ENCODE assay signal across 9 mouse cellular contexts in genomic region chr3:152557659-152558058, GRCm38 (mm10).
A peak's percentile ranks its signal among the peaks of the same experiment; 100 is the strongest.
DNase-seq lines count a peak whose midpoint lies in the region; ATAC-seq and TF ChIP-seq lines count a peak whose summit lies in the region.
"Had no signal": no experiment of that assay in that cellular context is flagged by ENCODE, and none has a peak within 500 bp of the region (broad histone marks: within the 10 kb centered on the region; RNA-seq: fewer than 3 reads in every experiment).

No protein-coding gene starts in this region.

- no peaks in the 10 kb centered on the region for H3K9me3 ChIP-seq in kidney, postnatal 0 days (replicated peaks; ENCODE audit: low read length)
- H3K9me3 ChIP-seq in erythroblast, embryonic 14.5 days (ENCODE audit: control insufficient read depth, low read length): peaks cover 4% of the 10 kb centered on the region
- H3K9me3 ChIP-seq in hindbrain, postnatal 0 days (ENCODE audit: low read length): no peaks in the 10 kb centered on the region

- H3K4me2 ChIP-seq in kidney, postnatal 0 days (ENCODE audit: low read length): no peak overlapping the region
- H3K4me2 ChIP-seq in hindbrain, postnatal 0 days (ENCODE audit: low read depth, low read length): no peak overlapping the region

- no peaks in the 10 kb centered on the region for H3K27me3 ChIP-seq in kidney, postnatal 0 days (ENCODE audit: insufficient read depth, low read length)
- H3K27me3 ChIP-seq in erythroblast, embryonic 14.5 days (ENCODE audit: control insufficient read depth): no peaks in the 10 kb centered on the region
- H3K27me3 ChIP-seq in hindbrain, postnatal 0 days (ENCODE audit: insufficient read depth, low read length): no peaks in the 10 kb centered on the region

- no peak for TF ChIP-seq CTCF in kidney, postnatal 0 days (IDR thresholded peaks at IDR 0.05; ENCODE audit: low read depth)
- TF ChIP-seq CTCF in hindbrain, postnatal 0 days (IDR thresholded peaks at IDR 0.05; ENCODE audit: low read depth): no peak

- DNase-seq in kidney, postnatal 0 days (ENCODE audit: low spot score): no peak
- no peak for DNase-seq in kidney, adult 9 months
- DNase-seq in R1 (ENCODE audit: low read depth, low spot score): peak; percentile 86
- DNase-seq in hindbrain, postnatal 0 days (ENCODE audit: low spot score): no peak
- DNase-seq in layer of hippocampus, adult 9-10 months (ENCODE audit: low spot score): no peak
- no peak for DNase-seq in natural killer cell, adult 2 months (ENCODE audit: low spot score in 2 of 2)
- DNase-seq: gastrocnemius, adult 2 months had no signal

- H3K36me3 ChIP-seq in kidney, postnatal 0 days (ENCODE audit: insufficient read depth, low read length): no peaks in the 10 kb centered on the region
- no peaks in the 10 kb centered on the region for H3K36me3 ChIP-seq in erythroblast, embryonic 14.5 days (ENCODE audit: control insufficient read depth)
- H3K36me3 ChIP-seq in hindbrain, postnatal 0 days (ENCODE audit: insufficient read depth, low read length): no peaks in the 10 kb centered on the region

- H3K27ac ChIP-seq in kidney, postnatal 0 days: no peak overlapping the region
- H3K27ac ChIP-seq in hindbrain, postnatal 0 days: no peak overlapping the region
- H3K27ac ChIP-seq: gastrocnemius, adult 2 months had no signal

- 44% methylated on average over 12 of the region's 12 CpGs for whole genome bisulfite sequencing in kidney, postnatal 0 days
- 43% methylated on average over 11 of the region's 12 CpGs for WGBS in hindbrain, postnatal 0 days

- peak; percentile 74; the same call in 1 of the 2 replicates for ATAC-seq in kidney, postnatal 0 days (replicated peaks; ENCODE audit: low FRiP score, low read depth)
- ATAC-seq in megakaryocyte-erythroid progenitor cell, adult 5-6 weeks (replicated peaks; ENCODE audit: low FRiP score, low TSS enrichment, poor library complexity, severe bottlenecking): peak; percentile 97
- ATAC-seq in hindbrain, postnatal 0 days: no peak

- H3K4me1 ChIP-seq in kidney, postnatal 0 days (replicated peaks; ENCODE audit: insufficient read depth, low read length): no peaks in the 10 kb centered on the region
- peaks cover 35% of the 10 kb centered on the region for H3K4me1 ChIP-seq in erythroblast, embryonic 14.5 days (ENCODE audit: control insufficient read depth)
- H3K4me1 ChIP-seq in hindbrain, postnatal 0 days (ENCODE audit: insufficient read depth, low read length): no peaks in the 10 kb centered on the region

- no peak overlapping the region for H3K4me3 ChIP-seq in kidney, postnatal 0 days (replicated peaks; ENCODE audit: low read depth, low read length)
- H3K4me3 ChIP-seq in erythroblast, embryonic 14.5 days (replicated peaks): peak overlapping the region; percentile 22
- no peak overlapping the region for H3K4me3 ChIP-seq in hindbrain, postnatal 0 days (ENCODE audit: low read length)
- H3K4me3 ChIP-seq: gastrocnemius, adult 2 months had no signal

- H3K9ac ChIP-seq in kidney, postnatal 0 days (ENCODE audit: low read depth, low read length): no peak overlapping the region
- H3K9ac ChIP-seq in hindbrain, postnatal 0 days (replicated peaks; ENCODE audit: low read length): no peak overlapping the region
